Mouse (Mus musculus) forebrain, postnatal 0 days (tissue): Measurements from ENCODE around the gene Pip5kl1. TPM values are rescaled to one million over a fixed set of nuclear protein-coding genes. Genes with fewer than 3 reads are reported as not detected.

Source experiments
- ATAC-seq: fragments of 200-750 bp; cut with Nextera tagmentation; 2 replicates; pipeline ENCODE4 v1.8.0; 2017; ENCODE audit warnings: mild to moderate bottlenecking, moderate library complexity
- DNase-seq: peaks from one replicate; pipeline ENCODE4 v3.0.0-alpha.2; 2015
- H3K27ac ChIP-seq: fragments of 300-500 bp; sonication (generic); 2 replicates; pipeline ENCODE4 v1.5.1; 2014; ENCODE audit warnings: low read depth, mild to moderate bottlenecking, antibody characterized with exemption, low read length, moderate library complexity, mixed read lengths
- H3K27me3 ChIP-seq: fragments of 300-500 bp; sonication (generic); 2 replicates; pipeline ENCODE4 v1.6.1; 2014; ENCODE audit warnings: mild to moderate bottlenecking, low read length, mixed read lengths; ENCODE audit not compliant: insufficient read depth
- H3K36me3 ChIP-seq: fragments of 300-500 bp; sonication (generic); 2 replicates; pipeline ENCODE4 v1.6.1; 2014; ENCODE audit warnings: mild to moderate bottlenecking, moderate library complexity; ENCODE audit not compliant: insufficient read depth
- H3K4me1 ChIP-seq: fragments of 300-500 bp; sonication (generic); 2 replicates; pipeline ENCODE4 v1.6.1; 2014; ENCODE audit warnings: antibody characterized with exemption; ENCODE audit not compliant: insufficient read depth
- H3K4me2 ChIP-seq: fragments of 300-500 bp; sonication (generic); 2 replicates; pipeline ENCODE4 v1.6.1; 2014; ENCODE audit warnings: low read depth, mild to moderate bottlenecking, moderate library complexity
- H3K4me3 ChIP-seq: fragments of 300-500 bp; sonication (generic); 2 replicates; pipeline ENCODE4 v1.5.1; 2014; ENCODE audit warnings: low read depth, low read length, mixed read lengths
- H3K9ac ChIP-seq: fragments of 300-500 bp; sonication (generic); 2 replicates; pipeline ENCODE4 v1.6.1; 2014; ENCODE audit warnings: mild to moderate bottlenecking
- H3K9me3 ChIP-seq: fragments of 300-500 bp; sonication (generic); 2 replicates; pipeline ENCODE4 v1.6.1; 2016; ENCODE audit warnings: low read length
- CTCF ChIP-seq: sonication (generic); IDR thresholded peaks from 2 replicates; pipeline ENCODE4 v1.5.1; 2016; ENCODE audit warnings: antibody characterized with exemption, control low read depth, low read depth
- WGBS: fragments of 180-500 bp; shearing (Covaris S2); extraction: QIAGEN DNeasy Blood & Tissue Kit; methylation state at CpG from one replicate; pipeline ENCODE4 v1.1.7; 2014; 5-methylcytosine and 5-hydroxymethylcytosine counted together
- polyA plus RNA-seq: library from polyadenylated mRNA; unstranded; fragments of >200 nt; fragmentation: Nextera tagmentation; extraction: Ambion mirVana; gene quantifications from 2 replicates; pipeline ENCODE4 v1.2.1, GENCODE M21; 2015
- total RNA-seq: library from RNA; depleted of rRNA; stranded (reverse); fragments of >200 nt; gene quantifications from 2 replicates; pipeline ENCODE4 v1.2.3, GENCODE M21; 2014

The Pip5kl1 gene
- total and polyA plus RNA-seq, 2 experiments from 2014 or later: 8.2 to 11.8 TPM

DNA sequence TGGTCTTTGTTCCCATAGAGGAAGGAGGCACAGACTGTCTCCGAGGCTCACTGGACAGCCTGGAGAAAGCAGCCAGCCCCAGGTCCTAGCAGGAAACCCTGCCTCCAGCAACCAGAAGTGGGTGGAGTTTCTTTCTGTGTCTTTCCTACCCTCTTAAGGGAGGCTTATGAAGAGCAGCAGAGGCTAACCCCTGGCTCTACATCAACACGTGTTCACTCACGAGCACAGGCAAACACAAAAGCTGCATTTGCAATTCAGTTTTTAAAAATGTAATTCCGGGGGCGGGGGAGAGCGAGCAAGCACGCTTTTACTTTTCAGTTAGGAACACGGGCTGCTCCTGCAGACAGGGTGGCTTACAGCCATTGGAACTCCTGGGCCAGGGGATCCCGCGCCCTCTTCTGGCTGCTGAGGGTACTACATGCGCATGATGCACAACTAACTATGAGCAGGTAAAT is 28.0 kb downstream of the Pip5kl1 start:
- Histone ChIP-seq H3K27ac (no peak overlapping the region), H3K27me3 (no peaks in the 10 kb centered on the region), H3K9ac (no peak overlapping the region), H3K4me3 (peak overlapping the region; percentile 19; the same call in 1 of the 2 replicates), H3K4me2 (peak overlapping the region; percentile 38), H3K9me3 (no peaks in the 10 kb centered on the region), H3K36me3 (0 out of 2 replicates have a peak, but pooled peaks cover 4% of the 10 kb centered on the region), H3K4me1 (peaks cover 4% of the 10 kb centered on the region; the same call in 1 of the 2 replicates)
- ATAC-seq (peak; percentile 56), DNase-seq (peak; percentile 87)
- WGBS: under 1% methylated on average over 11 of the region's 11 CpGs
- TF ChIP-seq CTCF: peak; percentile 93

DNA sequence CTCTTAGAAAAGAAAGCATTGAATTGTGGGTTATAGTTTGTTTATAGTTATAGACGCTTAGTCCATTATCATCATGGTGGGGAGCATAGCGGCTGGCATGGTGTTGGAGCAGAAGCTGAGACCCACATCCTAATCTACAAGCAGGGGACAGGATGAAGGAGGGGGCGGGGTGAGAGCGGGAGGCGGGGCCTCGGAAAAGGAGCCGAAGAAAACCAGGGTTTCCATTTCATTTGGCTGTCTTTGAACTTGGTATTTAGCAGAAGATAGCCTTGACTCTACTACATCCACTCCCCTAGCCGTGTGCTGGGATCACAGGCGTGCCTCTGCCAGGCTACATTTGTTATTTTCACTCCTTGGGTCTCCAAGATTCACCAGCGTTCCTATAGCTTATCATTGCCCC is 30.0 kb downstream of the Pip5kl1 start:
- H3K27ac ChIP-seq: no peak overlapping the region
- no peak for DNase-seq
- WGBS: 46% methylated on average over 10 of the region's 10 CpGs
- H3K4me1 ChIP-seq: peaks cover 15% of the 10 kb centered on the region
- no peaks in the 10 kb centered on the region for H3K9me3 ChIP-seq
- no peak for ATAC-seq
- H3K9ac ChIP-seq: no peak overlapping the region
- H3K36me3 ChIP-seq: no peaks in the 10 kb centered on the region
- H3K27me3 ChIP-seq: no peaks in the 10 kb centered on the region
- no peak overlapping the region for H3K4me2 ChIP-seq
- H3K4me3 ChIP-seq: no peak overlapping the region
- no peak for TF ChIP-seq CTCF

GRCm38 (mm10) chr2:32606161-32607142 is 31.9 kb downstream of the Pip5kl1 start:
- peak; percentile 68 for TF ChIP-seq CTCF
- Histone ChIP-seq H3K36me3 (no peaks in the 10 kb centered on the region), H3K4me2 (peak overlapping the region; percentile 88), H3K27me3 (no peaks in the 10 kb centered on the region), H3K9me3 (no peaks in the 10 kb centered on the region), H3K4me1 (peaks cover 15% of the 10 kb centered on the region), H3K27ac (no peak overlapping the region), H3K9ac (peak overlapping the region; percentile 76), H3K4me3 (peak overlapping the region; percentile 69)
- DNase-seq: peak; percentile 83
- 18% methylated on average over 45 of the region's 55 CpGs for WGBS
- ATAC-seq: peak; percentile 87

GRCm38 (mm10) chr2:32607262-32607947 is 32.8 kb downstream of the Pip5kl1 start:
- H3K36me3 ChIP-seq: no peaks in the 10 kb centered on the region
- H3K9ac ChIP-seq: peak overlapping the region; percentile 76
- H3K4me1 ChIP-seq: peaks cover 15% of the 10 kb centered on the region
- peak overlapping the region; percentile 69 for H3K4me3 ChIP-seq
- peak overlapping the region; percentile 88 for H3K4me2 ChIP-seq
- 13% methylated on average over 34 of the region's 34 CpGs for WGBS
- DNase-seq (peak; percentile 44), ATAC-seq (peak; percentile 38)
- no peak overlapping the region for H3K27ac ChIP-seq
- no peaks in the 10 kb centered on the region for H3K9me3 ChIP-seq
- no peak for TF ChIP-seq CTCF
- H3K27me3 ChIP-seq: no peaks in the 10 kb centered on the region

DNA sequence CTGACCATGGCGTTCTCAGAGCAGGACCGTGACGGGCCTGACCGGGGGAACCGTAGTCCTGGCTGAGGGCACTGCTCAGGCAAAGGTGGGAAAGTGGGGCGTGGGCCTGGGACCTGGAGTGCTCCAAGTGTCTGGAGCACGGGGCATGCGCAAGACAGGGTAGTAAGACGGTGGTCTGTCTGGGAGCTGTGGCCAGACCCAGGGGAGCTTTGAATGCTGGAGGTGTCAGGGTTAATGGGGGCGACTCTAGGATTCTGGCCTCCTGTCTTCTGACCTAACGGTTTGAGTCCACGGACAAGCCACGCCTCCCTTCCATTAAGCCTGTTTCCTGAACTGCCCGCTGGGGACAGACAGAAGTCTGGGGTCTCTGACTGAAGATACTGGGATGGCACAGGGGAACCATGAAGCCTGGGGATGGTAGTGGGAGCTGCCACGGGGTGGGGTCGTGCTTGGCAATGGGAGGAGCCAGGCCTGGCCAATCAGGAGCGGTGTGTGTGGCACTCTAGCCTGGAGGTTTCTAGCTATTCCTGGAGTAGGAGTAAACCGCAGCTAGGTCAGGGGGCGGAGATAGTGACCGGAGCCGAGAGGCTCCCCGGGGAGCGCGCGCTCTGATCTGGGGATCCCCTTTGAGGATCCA is 33.7 kb downstream of the Pip5kl1 start:
- no peak overlapping the region for H3K9ac ChIP-seq
- H3K4me2 ChIP-seq: peak overlapping the region; percentile 88
- no peak for TF ChIP-seq CTCF
- DNase-seq (no peak), ATAC-seq (0 out of 2 replicates have a peak, but pooled peaks have one; percentile 19)
- H3K27ac ChIP-seq: no peak overlapping the region
- peak overlapping the region; percentile 69 for H3K4me3 ChIP-seq
- H3K9me3 ChIP-seq: no peaks in the 10 kb centered on the region
- 13% methylated on average over 25 of the region's 25 CpGs for WGBS
- H3K27me3 ChIP-seq: no peaks in the 10 kb centered on the region
- no peaks in the 10 kb centered on the region for H3K36me3 ChIP-seq
- H3K4me1 ChIP-seq: peaks cover 12% of the 10 kb centered on the region

- H3K4me2 ChIP-seq: peak overlapping the region; percentile 88
- no peaks in the 10 kb centered on the region for H3K9me3 ChIP-seq
- no peak for TF ChIP-seq CTCF
- peak overlapping the region; percentile 69 for H3K4me3 ChIP-seq
- no peaks in the 10 kb centered on the region for H3K27me3 ChIP-seq
- no peak overlapping the region for H3K27ac ChIP-seq
- no peak for DNase-seq
- no peaks in the 10 kb centered on the region for H3K36me3 ChIP-seq
- H3K9ac ChIP-seq: no peak overlapping the region
- no peak for ATAC-seq
- 56% methylated on average over 18 of the region's 18 CpGs for WGBS
- H3K4me1 ChIP-seq: peaks cover 12% of the 10 kb centered on the region
Measured at GRCm38 (mm10) chr2:32608778-32609435, 34.3 kb downstream of the Pip5kl1 start.
